Mouse (Mus musculus) lung, postnatal 0 days (tissue): ENCODE measurements around the gene Oas1g. TPM values are rescaled to one million over a fixed set of nuclear protein-coding genes. Genes with fewer than 3 reads are reported as not detected.

Source experiments
- ATAC-seq: fragments of 200-750 bp; cut with Nextera tagmentation; 2 replicates; pipeline ENCODE4 v1.8.0; 2017; ENCODE audit warnings: moderate library complexity
- DNase-seq: peaks from one replicate; pipeline ENCODE4 v3.0.0-alpha.2; 2016; ENCODE audit warnings: low spot score
- H3K27ac ChIP-seq: fragments of 300-500 bp; sonication (generic); 2 replicates; pipeline ENCODE4 v1.5.1; 2014; ENCODE audit warnings: antibody characterized with exemption, mild to moderate bottlenecking, low read length, mixed read lengths
- H3K27me3 ChIP-seq: fragments of 300-500 bp; sonication (generic); replicated peaks from 2 replicates; pipeline ENCODE4 v1.6.1; 2014; ENCODE audit warnings: low read length, mixed read lengths; ENCODE audit not compliant: insufficient read depth
- H3K36me3 ChIP-seq: fragments of 300-500 bp; sonication (generic); 2 replicates; pipeline ENCODE4 v1.6.1; 2014; ENCODE audit warnings: low read length, mixed read lengths; ENCODE audit not compliant: insufficient read depth
- H3K4me1 ChIP-seq: fragments of 300-500 bp; sonication (generic); 2 replicates; pipeline ENCODE4 v1.6.1; 2014; ENCODE audit warnings: antibody characterized with exemption, low read depth, low read length, mixed read lengths; ENCODE audit not compliant: insufficient read depth
- H3K4me2 ChIP-seq: fragments of 300-500 bp; sonication (generic); replicated peaks from 2 replicates; pipeline ENCODE4 v1.6.1; 2014; ENCODE audit warnings: low read depth, mild to moderate bottlenecking, low read length, moderate library complexity, mixed read lengths
- H3K4me3 ChIP-seq: fragments of 300-500 bp; sonication (generic); 2 replicates; pipeline ENCODE4 v1.5.1; 2014; ENCODE audit warnings: low read depth, low read length
- H3K9ac ChIP-seq: fragments of 300-500 bp; sonication (generic); replicated peaks from 2 replicates; pipeline ENCODE4 v1.6.1; 2014; ENCODE audit warnings: low read depth, mild to moderate bottlenecking
- H3K9me3 ChIP-seq: fragments of 300-500 bp; sonication (generic); 2 replicates; pipeline ENCODE4 v1.6.1; 2016; ENCODE audit warnings: low read length, mixed read lengths
- CTCF ChIP-seq: IDR thresholded peaks from 2 replicates; pipeline ENCODE4 v1.5.1; 2016; ENCODE audit warnings: antibody characterized with exemption, mild to moderate bottlenecking
- EP300 ChIP-seq: IDR thresholded peaks from 2 replicates; pipeline ENCODE4 v1.6.1; 2016; ENCODE audit warnings: antibody characterized with exemption, mild to moderate bottlenecking, control low read depth
- WGBS: fragments of 180-500 bp; shearing (Covaris S2); extraction: QIAGEN DNeasy Blood & Tissue Kit; methylation state at CpG from one replicate; pipeline ENCODE4 v1.1.7; 2014; 5-methylcytosine and 5-hydroxymethylcytosine counted together
- microRNA-seq: library from miRNA; unstranded; fragments of <30 nt; microRNA quantifications from one replicate; pipeline ENCODE4, GENCODE M21; 2016
- polyA plus RNA-seq: library from polyadenylated mRNA; unstranded; fragments of >200 nt; fragmentation: Nextera tagmentation; extraction: Ambion mirVana; gene quantifications from 2 replicates; pipeline ENCODE4 v1.2.1, GENCODE M21; 2015

Oas1g gene
- polyA plus RNA-seq, 1 experiment from 2014 or later: 1.1 TPM

- Histone ChIP-seq H3K9ac (no peak overlapping the region), H3K4me2 (no peak overlapping the region), H3K27me3 (no peaks in the 10 kb centered on the region), H3K36me3 (no peaks in the 10 kb centered on the region), H3K9me3 (no peaks in the 10 kb centered on the region), H3K27ac (no peak overlapping the region), H3K4me1 (no peaks in the 10 kb centered on the region), H3K4me3 (no peak overlapping the region)
- 78% methylated on average over 4 of the region's 4 CpGs for WGBS
- TF ChIP-seq CTCF: no peak
- TF ChIP-seq EP300: no peak
- DNase-seq (no peak), ATAC-seq (no peak)
Measured at GRCm38 (mm10) chr5:120831031-120831430, 56.4 kb downstream of the Oas1g start.

Small RNA genes lying within 50 kb of the gene (microRNA-seq; reads per million reads assigned to microRNA genes)
- not detected for gene Gm22907

Other genes starting within 250 kb of the Oas1g start
- not detected in 2 replicates for gene Rasal1, start 238.8 kb downstream of the Oas1g start, polyA plus RNA-seq
- 0.48 and 0.70 TPM in 2 replicates for gene Dtx1, start 175.7 kb downstream of the Oas1g start, polyA plus RNA-seq
- 0.21 and 0.31 TPM in 2 replicates for gene Oas2, start 137.8 kb downstream of the Oas1g start, polyA plus RNA-seq
- 0.20 and 0.31 TPM in 2 replicates for gene Oas3, start 110.0 kb downstream of the Oas1g start, polyA plus RNA-seq
- 0.30 and 0.60 TPM in 2 replicates for gene Oas1e, start 92.1 kb downstream of the Oas1g start, polyA plus RNA-seq
- 1.5 and 1.7 TPM in 2 replicates for gene Oas1c, start 75.1 kb downstream of the Oas1g start, polyA plus RNA-seq
- gene Oas1f, start 40.2 kb downstream of the Oas1g start, polyA plus RNA-seq: not detected in 2 replicates
- not detected in 2 replicates for gene Oas1h, start 26.2 kb downstream of the Oas1g start, polyA plus RNA-seq
- 3.0 and 3.1 TPM in 2 replicates for gene Oas1a, start 19.9 kb upstream of the Oas1g start, polyA plus RNA-seq
- gene Oas1d, start 26.9 kb upstream of the Oas1g start, polyA plus RNA-seq: not detected in 2 replicates
- gene Rph3a, start 122.5 kb upstream of the Oas1g start, polyA plus RNA-seq: not detected in 2 replicates